Mouse (Mus musculus) lung, embryonic 14.5 days (tissue): ENCODE measurements around the gene Cdr2. TPM values are rescaled to one million over a fixed set of nuclear protein-coding genes. Genes with fewer than 3 reads are reported as not detected.

Source experiments
- ATAC-seq: fragments of 200-750 bp; cut with Nextera tagmentation; 2 replicates; pipeline ENCODE4 v1.8.0; 2017; ENCODE audit warnings: mild to moderate bottlenecking, moderate TSS enrichment, moderate library complexity; ENCODE audit not compliant: insufficient read depth
- DNase-seq: peaks from one replicate; pipeline ENCODE4 v3.0.0-alpha.2; 2015
- H3K27ac ChIP-seq: fragments of 300-500 bp; sonication (generic); 2 replicates; pipeline ENCODE4 v1.5.1; 2014; ENCODE audit warnings: low read depth, mild to moderate bottlenecking, moderate library complexity
- H3K27me3 ChIP-seq: fragments of 300-500 bp; sonication (generic); 2 replicates; pipeline ENCODE4 v1.6.1; 2014; ENCODE audit warnings: low read length, control low read depth; ENCODE audit not compliant: insufficient read depth
- H3K36me3 ChIP-seq: fragments of 300-500 bp; sonication (generic); 2 replicates; pipeline ENCODE4 v1.6.1; 2014; ENCODE audit warnings: control low read depth; ENCODE audit not compliant: insufficient read depth
- H3K4me1 ChIP-seq: fragments of 300-500 bp; sonication (generic); 2 replicates; pipeline ENCODE4 v1.6.1; 2014; ENCODE audit warnings: antibody characterized with exemption, control low read depth; ENCODE audit not compliant: insufficient read depth
- H3K4me2 ChIP-seq: fragments of 300-500 bp; sonication (generic); 2 replicates; pipeline ENCODE4 v1.6.1; 2014; ENCODE audit warnings: mild to moderate bottlenecking
- H3K4me3 ChIP-seq: fragments of 300-500 bp; sonication (generic); 2 replicates; pipeline ENCODE4 v1.5.1; 2014; ENCODE audit warnings: low read depth, low read length
- H3K9ac ChIP-seq: fragments of 300-500 bp; sonication (generic); 2 replicates; pipeline ENCODE4 v1.6.1; 2014
- H3K9me3 ChIP-seq: fragments of 300-500 bp; sonication (generic); 2 replicates; pipeline ENCODE4 v1.6.1; 2016; ENCODE audit warnings: low read depth, low read length, control low read depth
- CTCF ChIP-seq: IDR thresholded peaks from 2 replicates; pipeline ENCODE4 v1.5.1; 2016; ENCODE audit warnings: antibody characterized with exemption, low read depth
- WGBS: fragments of 180-500 bp; shearing (Covaris S2); extraction: QIAGEN DNeasy Blood & Tissue Kit; methylation state at CpG from one replicate; pipeline ENCODE4 v1.1.7; 2014; 5-methylcytosine and 5-hydroxymethylcytosine counted together
- polyA plus RNA-seq: library from polyadenylated mRNA; unstranded; fragments of >200 nt; fragmentation: Nextera tagmentation; extraction: Ambion mirVana; gene quantifications from 2 replicates; pipeline ENCODE4 v1.2.1, GENCODE M21; 2014

Gene Cdr2
- polyA plus RNA-seq, 1 experiment from 2014 or later, result 13.4 TPM

DNA sequence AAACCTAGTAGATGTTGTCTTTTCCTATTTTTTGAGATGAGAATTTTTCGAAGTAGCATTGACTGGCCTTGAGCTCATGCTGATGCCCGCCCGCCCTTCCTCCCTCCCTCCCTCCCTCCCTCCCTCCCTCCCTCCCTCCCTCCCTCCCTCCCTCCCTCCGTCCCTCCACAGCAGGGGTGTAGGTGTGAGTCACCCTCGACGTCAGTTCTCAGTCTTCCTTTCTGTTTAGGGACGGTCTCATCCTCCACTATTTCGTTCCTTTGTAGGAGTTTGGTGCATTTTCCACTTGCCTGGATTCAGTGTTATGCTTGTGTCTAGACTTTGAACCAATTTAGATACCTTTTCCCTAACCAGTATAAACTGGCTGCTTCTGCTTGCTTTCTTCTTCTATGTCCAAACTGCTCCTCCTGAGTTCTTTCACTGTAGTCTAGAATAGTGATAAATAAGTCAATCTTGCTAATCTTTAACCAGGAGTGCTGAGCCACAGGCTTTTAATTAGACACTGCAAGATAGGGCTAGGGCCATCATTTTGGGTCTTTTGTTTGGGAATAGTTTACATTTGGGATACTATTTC, 38.1 kb downstream of the Cdr2 start:
- no peak for ATAC-seq
- H3K36me3 ChIP-seq, result peaks cover 84% of the 10 kb centered on the region
- WGBS, result 69% methylated on average over 8 of the region's 8 CpGs

DNA sequence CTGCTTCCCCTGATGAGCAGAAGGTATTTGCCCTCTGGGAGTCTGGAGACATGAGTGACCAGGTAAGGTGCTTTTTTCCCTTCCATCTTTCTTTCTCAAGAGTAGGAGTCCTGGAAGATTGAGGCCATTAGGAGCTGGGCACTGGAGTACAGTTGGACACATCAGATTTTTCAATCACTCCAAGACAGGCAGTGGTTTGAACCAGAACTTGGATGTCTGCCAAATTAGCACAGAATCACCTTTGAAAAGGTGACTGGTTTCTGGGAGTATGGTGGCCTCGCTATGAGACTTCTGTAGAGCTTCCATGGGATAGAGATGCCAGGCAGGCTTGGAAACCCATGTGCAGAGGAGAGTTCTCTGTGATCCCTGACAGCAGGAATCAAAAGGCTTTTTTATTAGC, 39.6 kb downstream of the Cdr2 start:
- H3K4me1 ChIP-seq, result no peaks in the 10 kb centered on the region
- DNase-seq (peak; percentile 7), ATAC-seq (no peak)
- no peaks in the 10 kb centered on the region for H3K27me3 ChIP-seq
- H3K9me3 ChIP-seq, result no peaks in the 10 kb centered on the region
- H3K36me3 ChIP-seq, result peaks cover 86% of the 10 kb centered on the region
- no peak overlapping the region for H3K9ac ChIP-seq
- no peak overlapping the region for H3K4me2 ChIP-seq
- TF ChIP-seq CTCF, result no peak
- H3K4me3 ChIP-seq, result no peak overlapping the region
- WGBS, result 81% methylated on average over 1 of the region's 1 CpGs
- no peak overlapping the region for H3K27ac ChIP-seq

More for the DNA sequence above, 38.1 kb downstream of the Cdr2 start:
- DNase-seq, result no peak
- no peak overlapping the region for H3K27ac ChIP-seq
- no peak overlapping the region for H3K4me3 ChIP-seq
- H3K9me3 ChIP-seq, result no peaks in the 10 kb centered on the region
- TF ChIP-seq CTCF, result no peak
- H3K27me3 ChIP-seq, result no peaks in the 10 kb centered on the region
- no peaks in the 10 kb centered on the region for H3K4me1 ChIP-seq
- no peak overlapping the region for H3K9ac ChIP-seq
- no peak overlapping the region for H3K4me2 ChIP-seq

DNA sequence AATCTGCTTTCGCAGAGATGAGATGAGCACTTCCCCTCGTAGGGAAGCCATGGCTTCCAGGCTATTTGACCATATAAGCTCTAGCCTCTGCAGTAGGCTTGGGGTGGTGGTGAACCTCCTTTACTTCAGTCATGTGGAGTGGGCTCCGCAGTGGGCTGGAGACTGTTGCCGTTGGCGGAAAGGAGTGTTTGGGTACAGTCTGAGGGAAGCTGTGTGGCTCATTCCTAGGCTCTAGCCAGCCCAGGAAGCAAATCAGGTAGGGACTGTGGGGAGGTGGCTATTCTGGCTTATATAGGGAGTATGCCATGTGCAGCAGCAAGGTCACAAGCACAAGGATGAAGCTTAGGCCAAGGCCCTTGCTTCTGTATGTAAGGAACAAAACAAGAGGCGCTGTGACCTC, 40.9 kb downstream of the Cdr2 start:
- 93% methylated on average over 6 of the region's 6 CpGs for whole genome bisulfite sequencing
- H3K36me3 ChIP-seq, result peaks cover 92% of the 10 kb centered on the region
- no peak overlapping the region for H3K27ac ChIP-seq
- H3K9ac ChIP-seq, result no peak overlapping the region
- H3K4me3 ChIP-seq, result no peak overlapping the region
- H3K27me3 ChIP-seq, result no peaks in the 10 kb centered on the region
- H3K9me3 ChIP-seq, result no peaks in the 10 kb centered on the region
- ATAC-seq, result no peak
- no peak for TF ChIP-seq CTCF
- no peak overlapping the region for H3K4me2 ChIP-seq
- H3K4me1 ChIP-seq, result no peaks in the 10 kb centered on the region
- DNase-seq, result no peak

DNA sequence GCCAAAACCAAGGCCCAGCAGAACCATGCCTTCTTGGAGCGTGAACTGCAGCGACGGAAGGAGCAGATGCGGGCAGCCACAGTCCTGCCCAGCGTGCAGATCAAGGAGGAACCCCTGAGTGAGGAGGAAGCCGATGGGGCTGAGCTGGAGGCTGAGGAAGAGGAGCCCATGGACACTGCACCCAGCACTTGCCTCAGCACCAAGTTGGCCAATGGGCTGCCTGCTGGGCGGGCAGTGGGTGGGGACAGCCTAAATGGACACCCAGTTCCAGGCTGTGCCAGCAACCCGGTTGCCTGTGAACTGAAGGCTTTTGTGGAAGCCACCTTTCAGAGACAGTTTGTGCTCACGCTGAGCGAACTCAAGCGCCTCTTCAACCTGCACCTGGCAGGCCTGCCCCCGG, 41.8 kb downstream of the Cdr2 start:
- Histone ChIP-seq H3K9me3 (no peaks in the 10 kb centered on the region), H3K4me1 (no peaks in the 10 kb centered on the region), H3K9ac (no peak overlapping the region), H3K27me3 (no peaks in the 10 kb centered on the region), H3K36me3 (peaks cover 95% of the 10 kb centered on the region), H3K27ac (no peak overlapping the region), H3K4me3 (no peak overlapping the region), H3K4me2 (no peak overlapping the region)
- DNase-seq (no peak), ATAC-seq (no peak)
- TF ChIP-seq CTCF, result no peak
- 89% methylated on average over 12 of the region's 12 CpGs for WGBS

DNA sequence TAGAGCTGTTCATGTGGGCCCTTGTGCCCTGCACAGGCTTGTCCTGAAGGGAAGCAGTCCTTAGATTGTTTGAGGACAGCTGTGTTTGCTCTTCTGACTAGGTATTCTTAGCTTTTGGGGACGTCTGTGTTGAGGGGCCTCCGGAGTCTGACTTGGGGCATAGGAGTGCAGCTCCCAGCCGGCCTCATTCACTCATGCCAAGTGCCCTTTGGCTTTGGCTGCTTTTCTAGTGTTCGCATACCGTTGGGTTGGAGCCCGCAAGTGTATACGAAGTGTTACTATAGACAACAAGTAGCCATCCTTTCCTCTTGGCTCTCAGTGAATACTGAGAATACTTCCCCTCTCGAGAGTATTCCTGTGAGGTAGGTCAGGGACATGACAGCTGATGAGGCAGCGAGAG, 43.9 kb downstream of the Cdr2 start:
- H3K9ac ChIP-seq, result no peak overlapping the region
- peaks cover 90% of the 10 kb centered on the region for H3K36me3 ChIP-seq
- no peak overlapping the region for H3K4me2 ChIP-seq
- WGBS, result 63% methylated on average over 9 of the region's 9 CpGs
- H3K27ac ChIP-seq, result no peak overlapping the region
- no peaks in the 10 kb centered on the region for H3K4me1 ChIP-seq
- no peaks in the 10 kb centered on the region for H3K27me3 ChIP-seq
- no peaks in the 10 kb centered on the region for H3K9me3 ChIP-seq
- ATAC-seq (0 out of 2 replicates have a peak, but pooled peaks have one; percentile 43), DNase-seq (no peak)
- no peak overlapping the region for H3K4me3 ChIP-seq
- TF ChIP-seq CTCF, result no peak

DNA sequence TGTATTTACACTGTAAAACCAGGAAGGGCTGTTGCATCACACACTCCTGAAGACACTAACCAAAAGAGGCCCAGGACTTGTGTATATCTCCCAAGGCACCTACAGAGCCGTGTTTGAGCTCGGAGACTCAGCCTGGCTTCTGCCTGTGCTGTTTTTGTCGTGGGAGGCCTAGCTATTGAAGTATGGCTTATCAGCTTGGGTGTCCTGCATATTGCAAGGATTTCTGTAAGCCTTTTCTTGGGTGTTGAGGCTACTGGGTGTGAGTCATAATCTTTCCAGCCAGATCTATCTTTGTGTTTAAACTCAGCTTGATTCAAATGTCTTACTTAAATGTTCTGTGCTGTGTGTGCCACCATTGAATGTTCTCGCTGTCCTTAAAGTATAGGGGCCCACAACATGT, 45.6 kb downstream of the Cdr2 start:
- Histone ChIP-seq H3K4me2 (no peak overlapping the region), H3K9ac (no peak overlapping the region), H3K9me3 (no peaks in the 10 kb centered on the region), H3K27me3 (no peaks in the 10 kb centered on the region), H3K4me1 (no peaks in the 10 kb centered on the region), H3K27ac (no peak overlapping the region), H3K4me3 (no peak overlapping the region), H3K36me3 (peaks cover 89% of the 10 kb centered on the region)
- no peak for TF ChIP-seq CTCF
- no peak for DNase-seq
- WGBS, result 86% methylated on average over 4 of the region's 4 CpGs
- ATAC-seq, result no peak

DNA sequence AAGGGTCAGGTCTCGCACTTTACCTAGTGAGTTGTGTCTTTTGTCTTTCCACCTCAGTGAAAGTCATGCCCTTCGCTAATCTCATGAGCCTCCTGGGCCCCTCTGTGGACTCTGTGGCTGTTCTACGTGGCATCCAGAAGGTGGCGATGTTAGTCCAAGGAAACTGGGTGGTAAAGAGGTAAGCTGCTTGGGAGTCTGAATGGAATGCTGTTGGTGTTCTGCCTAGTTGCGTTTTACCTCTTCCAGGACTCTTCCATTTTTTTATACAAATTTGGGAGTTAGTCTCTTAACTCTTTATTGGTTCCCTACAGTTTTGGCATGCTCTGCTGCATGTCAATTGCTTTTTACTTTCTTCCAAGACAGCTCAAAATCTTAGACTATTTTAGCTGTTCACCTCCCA, 47.4 kb downstream of the Cdr2 start:
- DNase-seq, result peak; percentile 83
- Histone ChIP-seq H3K4me2 (no peak overlapping the region), H3K9ac (no peak overlapping the region), H3K36me3 (peaks cover 88% of the 10 kb centered on the region), H3K27me3 (no peaks in the 10 kb centered on the region), H3K4me1 (no peaks in the 10 kb centered on the region), H3K9me3 (no peaks in the 10 kb centered on the region), H3K27ac (no peak overlapping the region), H3K4me3 (no peak overlapping the region)
- no peak for ATAC-seq
- peak; percentile 84 for TF ChIP-seq CTCF
- 32% methylated on average over 5 of the region's 5 CpGs for WGBS
